Mouse (Mus musculus) E14TG2a.4 (cell line): ENCODE results near the gene Trim39.

Source experiments
- CTCF ChIP-seq: conservative IDR thresholded peaks from 2 replicates; pipeline ENCODE4 v1.5.1; 2014; ENCODE audit warnings: low read length
- POU5F1 ChIP-seq: IDR thresholded peaks from 2 replicates; pipeline ENCODE4 v1.6.1; 2014; ENCODE audit warnings: low read length, borderline replicate concordance

DNA sequence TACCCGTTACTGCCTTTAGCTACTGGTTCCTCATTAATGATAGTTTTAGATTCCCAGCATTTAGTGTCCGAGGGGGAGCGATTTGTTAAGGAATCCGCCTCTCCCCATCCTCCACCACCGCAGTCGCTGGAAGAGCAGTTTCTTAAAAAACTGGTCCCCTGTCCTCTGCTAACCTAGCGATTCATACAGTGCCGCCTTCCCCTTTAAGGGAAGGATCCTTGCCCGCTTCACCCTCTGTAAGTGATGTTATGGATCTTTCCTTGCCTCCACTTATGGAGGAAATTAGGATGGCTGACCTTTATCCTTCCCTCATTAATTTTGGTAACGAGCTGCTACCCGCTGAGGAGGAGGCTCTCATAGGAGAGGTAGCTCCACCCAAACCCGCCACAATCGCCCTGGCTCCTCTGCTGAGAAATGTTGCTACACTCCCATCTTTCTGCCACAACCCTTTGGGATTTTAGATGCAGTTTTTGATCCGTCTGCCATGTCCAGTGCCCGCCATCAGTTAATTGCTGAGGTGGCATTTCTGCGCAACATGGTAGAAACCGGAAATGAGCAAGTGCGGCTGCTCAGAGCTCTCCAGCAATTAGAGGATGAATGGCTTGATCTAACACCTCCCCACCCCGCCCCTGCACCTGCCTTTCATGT lies 43.1 kb upstream of the Trim39 start:
- TF ChIP-seq CTCF, result no peak
- no peak for TF ChIP-seq POU5F1
